Mouse (Mus musculus) lung, embryonic 16.5 days (tissue): Measurements from ENCODE around the gene Tinagl1. TPM values are rescaled to one million over a fixed set of nuclear protein-coding genes. Genes with fewer than 3 reads are reported as not detected.
A peak's percentile ranks its signal among the peaks of the same experiment; 100 is the strongest.

Source experiments
- ATAC-seq: fragments of 200-750 bp; cut with Nextera tagmentation; 2 replicates; pipeline ENCODE4 v1.8.0; 2017; ENCODE audit warnings: low read depth, mild to moderate bottlenecking, moderate library complexity
- H3K27ac ChIP-seq: fragments of 300-500 bp; sonication (generic); 2 replicates; pipeline ENCODE4 v1.5.1; 2014; ENCODE audit warnings: mild to moderate bottlenecking, control low read depth, low read length
- H3K27me3 ChIP-seq: fragments of 300-500 bp; sonication (generic); 2 replicates; pipeline ENCODE4 v1.6.1; 2014; ENCODE audit warnings: low read depth, low read length, mixed read lengths; ENCODE audit not compliant: control insufficient read depth, insufficient read depth
- H3K36me3 ChIP-seq: fragments of 300-500 bp; sonication (generic); 2 replicates; pipeline ENCODE4 v1.6.1; 2014; ENCODE audit warnings: low read length; ENCODE audit not compliant: control insufficient read depth, insufficient read depth
- H3K4me1 ChIP-seq: fragments of 300-500 bp; sonication (generic); replicated peaks from 2 replicates; pipeline ENCODE4 v1.6.1; 2014; ENCODE audit warnings: low read length, mixed read lengths; ENCODE audit not compliant: control insufficient read depth, insufficient read depth
- H3K4me2 ChIP-seq: fragments of 300-500 bp; sonication (generic); 2 replicates; pipeline ENCODE4 v1.6.1; 2014; ENCODE audit warnings: low read depth, low read length, control low read depth
- H3K4me3 ChIP-seq: fragments of 300-500 bp; sonication (generic); 2 replicates; pipeline ENCODE4 v1.5.1; 2014; ENCODE audit warnings: mild to moderate bottlenecking, low read length, control low read depth
- H3K9ac ChIP-seq: fragments of 300-500 bp; sonication (generic); 2 replicates; pipeline ENCODE4 v1.6.1; 2014; ENCODE audit warnings: low read length, control low read depth
- H3K9me3 ChIP-seq: fragments of 300-500 bp; sonication (generic); 2 replicates; pipeline ENCODE4 v1.6.1; 2016; ENCODE audit warnings: low read length; ENCODE audit not compliant: control insufficient read depth
- WGBS: fragments of 180-500 bp; shearing (Covaris S2); extraction: QIAGEN DNeasy Blood & Tissue Kit; methylation state at CpG from one replicate; pipeline ENCODE4 v1.1.7; 2014; 5-methylcytosine and 5-hydroxymethylcytosine counted together
- polyA plus RNA-seq: library from polyadenylated mRNA; unstranded; fragments of >200 nt; fragmentation: Nextera tagmentation; extraction: Ambion mirVana; gene quantifications from 2 replicates; pipeline ENCODE4 v1.2.1, GENCODE M21; 2015

Tinagl1 gene
- polyA plus RNA-seq, 1 experiment from 2014 or later = 73.3 TPM

- H3K9ac ChIP-seq = peak overlapping the region; percentile 5
- no peak overlapping the region for H3K27ac ChIP-seq
- H3K9me3 ChIP-seq = no peaks in the 10 kb centered on the region
- H3K27me3 ChIP-seq = peaks cover 3% of the 10 kb centered on the region; the same call in 1 of the 2 replicates
- H3K4me2 ChIP-seq = peak overlapping the region; percentile 59
- 10% methylated on average over 35 of the region's 35 CpGs for WGBS
- H3K4me3 ChIP-seq = peak overlapping the region; percentile 32
- no peaks in the 10 kb centered on the region for H3K36me3 ChIP-seq
- peak; percentile 83 for ATAC-seq
- peaks cover 2% of the 10 kb centered on the region; the same call in 1 of the 2 replicates for H3K4me1 ChIP-seq
Observed at GRCm38 (mm10) chr4:130198694-130199670, 24.1 kb upstream of the Tinagl1 start.

GRCm38 (mm10) chr4:130196542-130196941 lies 21.6 kb upstream of the Tinagl1 start:
- Histone ChIP-seq H3K4me1 (peaks cover 2% of the 10 kb centered on the region; the same call in 1 of the 2 replicates), H3K4me3 (no peak overlapping the region), H3K27me3 (peaks cover 3% of the 10 kb centered on the region; the same call in 1 of the 2 replicates), H3K9me3 (no peaks in the 10 kb centered on the region), H3K4me2 (no peak overlapping the region), H3K27ac (no peak overlapping the region), H3K9ac (no peak overlapping the region), H3K36me3 (no peaks in the 10 kb centered on the region)
- no peak for ATAC-seq
- 40% methylated on average over 8 of the region's 8 CpGs for WGBS

- ATAC-seq = no peak
- Histone ChIP-seq H3K4me3 (no peak overlapping the region), H3K9ac (no peak overlapping the region), H3K4me2 (no peak overlapping the region), H3K27me3 (peaks cover 3% of the 10 kb centered on the region; the same call in 1 of the 2 replicates), H3K27ac (no peak overlapping the region), H3K36me3 (no peaks in the 10 kb centered on the region), H3K4me1 (peaks cover 2% of the 10 kb centered on the region; the same call in 1 of the 2 replicates), H3K9me3 (no peaks in the 10 kb centered on the region)
- 63% methylated on average over 13 of the region's 13 CpGs for WGBS
Observed at GRCm38 (mm10) chr4:130195924-130196323, 21.0 kb upstream of the Tinagl1 start.

GRCm38 (mm10) chr4:130192266-130192665 lies 17.3 kb upstream of the Tinagl1 start:
- no peaks in the 10 kb centered on the region for H3K36me3 ChIP-seq
- H3K27ac ChIP-seq = no peak overlapping the region
- no peaks in the 10 kb centered on the region; the same call in 1 of the 2 replicates for H3K27me3 ChIP-seq
- no peaks in the 10 kb centered on the region for H3K9me3 ChIP-seq
- no peak overlapping the region for H3K4me3 ChIP-seq
- H3K9ac ChIP-seq = no peak overlapping the region
- H3K4me1 ChIP-seq = peaks cover under 1% of the 10 kb centered on the region; the same call in 1 of the 2 replicates
- no peak overlapping the region for H3K4me2 ChIP-seq
- WGBS = 32% methylated on average over 9 of the region's 9 CpGs
- ATAC-seq = no peak

GRCm38 (mm10) chr4:130189606-130190005 lies 14.7 kb upstream of the Tinagl1 start:
- peaks cover 5% of the 10 kb centered on the region for H3K4me1 ChIP-seq
- no peak overlapping the region for H3K27ac ChIP-seq
- no peaks in the 10 kb centered on the region for H3K9me3 ChIP-seq
- H3K4me2 ChIP-seq = no peak overlapping the region
- H3K27me3 ChIP-seq = no peaks in the 10 kb centered on the region; the same call in 1 of the 2 replicates
- no peaks in the 10 kb centered on the region for H3K36me3 ChIP-seq
- 51% methylated on average over 7 of the region's 7 CpGs for WGBS
- no peak for ATAC-seq
- H3K9ac ChIP-seq = no peak overlapping the region
- H3K4me3 ChIP-seq = no peak overlapping the region

GRCm38 (mm10) chr4:130188806-130189297 lies 13.9 kb upstream of the Tinagl1 start:
- H3K9ac ChIP-seq = no peak overlapping the region
- H3K4me1 ChIP-seq = peaks cover 6% of the 10 kb centered on the region
- 3% methylated on average over 13 of the region's 13 CpGs for WGBS
- H3K27ac ChIP-seq = no peak overlapping the region
- no peaks in the 10 kb centered on the region for H3K27me3 ChIP-seq
- H3K9me3 ChIP-seq = no peaks in the 10 kb centered on the region
- H3K4me2 ChIP-seq = peak overlapping the region; percentile 40
- H3K36me3 ChIP-seq = no peaks in the 10 kb centered on the region
- 0 out of 2 replicates have a peak overlapping the region, but pooled peaks have one; percentile 17 for H3K4me3 ChIP-seq
- ATAC-seq = peak; percentile 71

- no peak overlapping the region for H3K9ac ChIP-seq
- H3K4me2 ChIP-seq = no peak overlapping the region
- no peaks in the 10 kb centered on the region for H3K27me3 ChIP-seq
- H3K9me3 ChIP-seq = no peaks in the 10 kb centered on the region
- 32% methylated on average over 12 of the region's 12 CpGs for WGBS
- peak; percentile 29; the same call in 1 of the 2 replicates for ATAC-seq
- peaks cover 13% of the 10 kb centered on the region for H3K4me1 ChIP-seq
- H3K4me3 ChIP-seq = no peak overlapping the region
- H3K36me3 ChIP-seq = no peaks in the 10 kb centered on the region
- no peak overlapping the region for H3K27ac ChIP-seq
Observed at GRCm38 (mm10) chr4:130186891-130187290, 12.0 kb upstream of the Tinagl1 start.

GRCm38 (mm10) chr4:130186450-130186849 lies 11.5 kb upstream of the Tinagl1 start:
- Histone ChIP-seq H3K4me1 (peaks cover 17% of the 10 kb centered on the region), H3K9me3 (no peaks in the 10 kb centered on the region), H3K27ac (no peak overlapping the region), H3K4me2 (no peak overlapping the region), H3K9ac (no peak overlapping the region), H3K36me3 (no peaks in the 10 kb centered on the region), H3K4me3 (no peak overlapping the region), H3K27me3 (no peaks in the 10 kb centered on the region)
- 69% methylated on average over 9 of the region's 9 CpGs for WGBS
- ATAC-seq = no peak

GRCm38 (mm10) chr4:130183879-130184278 lies 9.0 kb upstream of the Tinagl1 start:
- no peak overlapping the region for H3K27ac ChIP-seq
- no peak overlapping the region for H3K9ac ChIP-seq
- no peaks in the 10 kb centered on the region for H3K36me3 ChIP-seq
- no peak overlapping the region for H3K4me3 ChIP-seq
- 78% methylated on average over 5 of the region's 5 CpGs for WGBS
- ATAC-seq = no peak
- no peak overlapping the region for H3K4me2 ChIP-seq
- H3K27me3 ChIP-seq = no peaks in the 10 kb centered on the region
- no peaks in the 10 kb centered on the region for H3K9me3 ChIP-seq
- peaks cover 18% of the 10 kb centered on the region for H3K4me1 ChIP-seq
